Mouse (Mus musculus): ENCODE results near the gene Gadl1.
"Not testable (repeated sequence)": the region's sequence is repeated elsewhere in the genome, so short reads cannot be mapped to it uniquely, and the experiment has no call there.

Gadl1 gene

DNA sequence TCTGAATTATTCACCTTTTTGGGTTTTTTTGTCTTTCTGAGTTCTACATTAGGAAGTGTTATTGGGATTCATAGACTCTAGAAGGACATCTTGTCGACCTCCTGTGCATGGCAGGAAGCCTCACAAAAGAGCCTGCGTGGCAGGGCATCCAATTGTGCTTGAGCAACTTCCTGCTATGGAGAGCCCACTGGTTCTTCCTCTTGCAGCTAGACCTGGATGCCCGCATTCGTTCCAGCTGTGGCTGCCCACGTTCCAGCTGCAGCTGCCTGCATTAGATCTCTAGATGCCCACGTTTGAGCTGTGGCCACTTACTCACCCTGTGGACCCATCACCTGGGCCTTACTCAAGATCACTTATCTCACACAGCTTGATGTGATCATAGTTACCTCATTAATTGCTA, 116.1 kb downstream of the Gadl1 start:
- DNase-seq (ENCODE audit: low spot score): no peak

- DNase-seq (ENCODE audit: low spot score): no peak
Observed at GRCm38 (mm10) chr9:116029076-116029475, 119.8 kb downstream of the Gadl1 start.

- no peak for DNase-seq (ENCODE audit: low spot score)
Observed at GRCm38 (mm10) chr9:116032711-116033110, 123.5 kb downstream of the Gadl1 start.

DNA sequence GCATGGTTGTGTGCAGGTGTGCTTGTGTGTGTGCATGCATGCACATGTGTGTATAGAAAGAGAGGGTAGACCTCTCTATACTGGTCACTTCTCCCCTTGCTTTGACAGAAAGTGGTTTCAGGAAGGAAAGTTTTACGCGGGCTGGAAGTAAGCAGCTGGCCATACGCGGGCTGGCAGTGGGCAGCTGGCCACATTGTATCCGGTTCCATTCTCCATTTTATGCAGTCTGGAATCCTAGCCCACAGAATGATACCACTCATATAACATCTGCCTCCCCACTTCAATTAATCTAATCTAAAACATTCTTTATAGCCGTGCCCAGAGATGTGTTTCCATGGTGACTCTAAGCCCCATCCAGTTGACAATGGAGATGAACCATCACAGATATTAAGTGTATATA, 129.0 kb downstream of the Gadl1 start:
- no peak for DNase-seq (ENCODE audit: low spot score)

DNA sequence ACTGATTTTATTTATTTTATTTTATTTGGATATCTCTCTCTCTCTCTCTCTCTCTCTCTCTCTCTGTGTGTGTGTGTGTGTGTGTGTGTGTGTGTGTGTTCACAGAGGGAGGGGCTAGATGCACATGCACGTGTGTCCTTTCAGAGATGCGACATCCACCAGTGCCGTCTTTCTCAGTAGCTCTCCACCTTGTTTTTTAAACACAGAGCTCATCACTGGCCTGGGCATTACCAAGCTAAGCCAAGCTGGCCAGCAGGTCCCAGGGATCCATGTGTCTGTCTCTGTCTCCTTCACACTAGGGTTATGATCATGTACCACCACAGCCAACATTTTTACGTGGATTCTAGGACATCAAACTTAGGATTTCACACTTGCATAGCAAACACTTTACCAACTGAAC, 130.7 kb downstream of the Gadl1 start:
- no peak for DNase-seq (ENCODE audit: low spot score)

DNA sequence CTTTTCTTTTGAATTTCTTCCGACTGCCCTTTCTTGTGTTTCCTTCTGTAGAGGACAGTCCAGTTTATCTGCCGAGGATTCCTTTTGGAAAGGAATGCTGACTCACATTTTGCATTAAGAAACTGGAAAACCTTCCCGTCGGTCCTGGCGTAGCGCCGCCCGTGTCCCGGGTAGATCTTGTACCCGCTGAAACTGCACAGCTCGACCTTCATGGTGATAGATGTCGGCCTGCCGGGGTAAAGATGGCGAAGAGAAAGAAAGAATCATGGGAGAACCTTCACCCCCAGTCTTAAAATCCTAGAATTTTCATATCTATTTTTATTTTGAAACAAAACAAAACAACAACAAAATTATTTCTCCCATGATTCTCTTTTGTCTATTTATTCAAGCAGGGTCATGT, 131.6 kb downstream of the Gadl1 start:
- not testable (repeated sequence) for DNase-seq (ENCODE audit: low spot score)

DNA sequence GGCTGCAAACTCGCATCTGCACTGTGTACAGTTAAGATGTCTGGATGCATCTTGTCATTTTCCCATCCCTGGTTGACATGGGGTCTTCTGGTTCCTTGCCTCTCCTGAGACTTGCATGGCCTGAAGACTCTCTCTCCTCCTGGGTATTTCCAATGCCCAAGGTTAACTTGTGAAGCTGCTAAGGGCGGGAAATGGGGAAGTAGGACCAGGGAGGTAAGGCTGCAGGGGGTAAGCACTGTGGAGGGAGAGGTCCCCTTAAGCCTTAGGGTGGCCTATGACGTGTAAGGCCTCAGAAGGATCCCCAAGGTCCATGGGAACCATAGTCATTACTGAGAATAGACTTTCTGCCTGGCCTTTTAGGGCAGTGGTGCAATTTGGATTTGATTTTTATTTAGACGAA, 132.1 kb downstream of the Gadl1 start:
- no peak for DNase-seq (ENCODE audit: low spot score)

DNA sequence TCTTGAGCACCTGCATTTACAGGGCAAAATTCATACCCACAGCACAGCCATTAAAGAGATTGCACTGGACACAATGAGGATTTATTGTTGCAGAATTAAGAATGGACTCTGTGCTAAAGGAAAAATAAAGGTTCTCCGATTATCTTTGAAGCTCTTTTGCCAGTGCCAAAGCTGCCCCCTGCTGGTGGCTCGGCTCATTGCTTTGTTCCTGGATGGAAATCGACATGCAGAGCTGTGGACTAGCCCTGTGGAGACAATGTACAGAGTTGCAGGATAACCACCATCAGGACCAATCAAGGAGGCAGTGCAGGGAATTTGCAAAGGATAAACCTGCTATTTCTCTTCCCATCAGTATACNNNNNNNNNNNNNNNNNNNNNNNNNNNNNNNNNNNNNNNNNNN, 132.5 kb downstream of the Gadl1 start:
- DNase-seq (ENCODE audit: low spot score): peak; percentile 86

GRCm38 (mm10) chr9:116049985-116050384, 140.7 kb downstream of the Gadl1 start:
- DNase-seq (ENCODE audit: low spot score): no peak

DNA sequence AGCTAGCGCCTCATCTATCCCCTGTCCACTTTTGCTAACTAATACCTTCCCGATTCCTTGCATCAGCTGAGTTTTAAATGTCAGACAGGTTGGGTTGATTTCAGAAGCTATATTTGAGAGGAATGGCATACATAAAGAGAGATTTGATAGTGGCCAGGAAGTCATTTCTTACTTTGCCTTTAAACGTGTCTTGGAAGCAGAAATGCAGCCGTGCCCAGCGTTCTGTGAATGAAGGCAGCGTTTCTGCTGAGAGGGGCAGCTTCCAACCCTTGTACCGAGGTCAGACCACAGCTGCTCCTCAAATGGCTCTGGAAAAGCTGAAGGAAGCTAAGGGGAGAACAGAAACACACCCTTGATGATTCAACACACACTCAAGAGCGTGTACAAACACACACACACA, 144.7 kb downstream of the Gadl1 start:
- no peak for DNase-seq (ENCODE audit: low spot score)

DNA sequence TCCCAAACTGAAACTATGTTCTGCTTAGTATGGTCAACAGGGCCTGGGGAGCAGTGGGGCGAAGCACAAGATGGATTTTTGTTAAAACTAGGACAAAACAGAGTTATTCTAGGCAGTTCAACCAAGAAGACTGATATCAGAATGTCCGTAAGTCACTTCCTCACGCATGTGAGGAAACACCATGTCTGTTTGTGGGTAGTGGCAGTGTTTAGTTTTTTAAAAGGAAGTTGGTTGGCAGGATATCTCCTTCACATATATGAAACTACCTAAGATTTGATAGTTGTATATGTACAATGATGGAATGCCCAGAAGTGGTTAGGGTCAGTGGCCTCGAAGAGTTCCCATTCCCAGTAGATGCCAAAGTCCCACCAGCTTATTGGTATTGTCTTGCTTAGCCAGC, 149.2 kb downstream of the Gadl1 start:
- DNase-seq (ENCODE audit: low spot score): no peak

- DNase-seq (ENCODE audit: low spot score): no peak
Observed at GRCm38 (mm10) chr9:116059156-116059555, 149.9 kb downstream of the Gadl1 start.

DNA sequence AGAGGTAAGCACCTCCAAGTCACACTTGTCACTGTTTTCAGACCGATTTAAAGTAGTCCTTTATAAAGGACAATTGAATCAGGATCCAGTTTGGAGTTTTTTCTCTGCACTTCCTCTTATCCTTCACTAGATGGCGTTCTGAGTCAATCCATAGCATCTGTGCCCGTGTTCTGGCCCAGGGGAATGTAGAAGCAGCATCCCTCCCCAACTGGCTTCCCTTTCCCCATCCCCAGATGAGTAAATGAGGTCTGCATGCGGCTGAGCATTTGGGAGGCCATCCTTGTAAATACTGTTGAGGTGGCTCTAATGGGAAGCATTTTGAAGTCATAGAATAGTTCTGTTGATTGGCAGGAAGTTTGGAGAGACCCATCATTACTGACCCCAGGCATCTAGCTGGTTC, 151.4 kb downstream of the Gadl1 start:
- no peak for DNase-seq (ENCODE audit: low spot score)

DNA sequence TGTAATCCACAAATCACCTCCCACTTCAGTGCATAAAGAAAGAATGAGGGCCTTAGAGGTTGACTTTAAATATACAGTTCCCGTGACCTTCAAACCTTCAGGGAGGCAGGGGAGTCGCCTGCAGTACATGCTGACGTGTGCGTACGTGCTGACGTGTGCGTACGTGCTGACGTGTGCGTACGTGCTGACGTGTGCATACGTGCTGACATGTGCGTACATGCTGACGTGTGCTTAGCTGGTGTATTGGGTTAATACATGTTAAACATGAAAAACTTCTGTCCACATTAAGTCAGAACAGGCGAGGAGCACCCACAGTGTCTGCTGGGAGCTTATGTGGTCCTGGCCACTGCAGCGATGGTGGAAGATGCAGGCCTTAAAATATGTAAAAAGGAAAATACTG, 155.5 kb downstream of the Gadl1 start:
- DNase-seq (ENCODE audit: low spot score): no peak

- DNase-seq (ENCODE audit: low spot score): not testable (repeated sequence)
Observed at GRCm38 (mm10) chr9:116071561-116071960, 162.3 kb downstream of the Gadl1 start.

GRCm38 (mm10) chr9:116076163-116076562, 166.9 kb downstream of the Gadl1 start:
- no peak for DNase-seq (ENCODE audit: low spot score)

GRCm38 (mm10) chr9:116076946-116077345, 167.7 kb downstream of the Gadl1 start:
- DNase-seq (ENCODE audit: low spot score): no peak

DNA sequence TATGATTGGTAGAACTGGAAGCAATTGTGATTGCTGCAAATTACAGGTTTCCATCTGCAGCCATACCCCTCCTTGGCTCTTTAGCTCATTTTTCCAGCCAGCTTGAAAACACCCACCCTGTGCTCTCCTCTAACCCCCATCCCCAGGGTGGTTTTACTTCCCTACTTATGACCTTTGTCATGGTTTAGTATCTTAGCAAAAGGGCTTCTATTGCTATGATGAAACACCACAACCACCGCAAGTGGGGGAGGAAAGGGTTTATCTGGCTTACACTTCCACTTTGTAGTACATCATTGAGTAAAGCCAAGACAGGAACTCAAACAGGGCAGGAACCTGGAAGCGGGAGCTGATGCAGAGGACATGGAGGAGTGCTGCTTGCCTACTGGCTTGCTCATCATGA, 168.2 kb downstream of the Gadl1 start:
- DNase-seq (ENCODE audit: low spot score): no peak

GRCm38 (mm10) chr9:116081781-116082180, 172.5 kb downstream of the Gadl1 start:
- no peak for DNase-seq (ENCODE audit: low spot score)

GRCm38 (mm10) chr9:116083300-116083699, 174.0 kb downstream of the Gadl1 start:
- no peak for DNase-seq (ENCODE audit: low spot score)

- no peak for DNase-seq (ENCODE audit: low spot score)
Observed at GRCm38 (mm10) chr9:116083726-116084323, 174.6 kb downstream of the Gadl1 start.

DNA sequence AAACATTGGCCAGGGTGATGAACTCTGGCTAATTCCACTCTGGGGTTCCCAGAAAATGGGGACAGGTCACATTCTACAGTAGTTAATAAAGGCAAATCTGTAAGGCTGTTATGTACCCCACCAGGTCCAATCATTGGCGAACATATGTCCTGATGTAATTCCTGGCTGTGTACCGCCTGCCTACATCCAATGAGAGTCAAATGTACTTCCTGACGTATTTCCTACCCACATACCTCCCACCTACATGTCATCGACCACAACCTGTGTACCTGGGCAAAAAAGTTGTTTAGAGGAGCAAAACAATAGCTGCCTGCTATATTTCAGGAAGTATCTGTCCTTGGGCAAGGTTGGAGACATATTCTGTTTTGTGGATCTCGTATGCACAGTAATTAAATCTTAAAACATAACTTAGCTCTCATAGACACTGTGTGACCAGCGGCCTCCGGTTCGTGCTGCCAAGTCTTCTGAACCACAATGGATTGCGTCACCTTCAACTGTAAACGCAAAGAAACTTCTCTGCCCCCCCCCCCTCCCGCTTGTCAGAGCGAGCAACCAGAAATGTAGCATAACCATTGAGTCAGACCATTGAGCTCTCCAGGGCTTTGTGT, 175.2 kb downstream of the Gadl1 start:
- DNase-seq (ENCODE audit: low spot score): no peak

DNA sequence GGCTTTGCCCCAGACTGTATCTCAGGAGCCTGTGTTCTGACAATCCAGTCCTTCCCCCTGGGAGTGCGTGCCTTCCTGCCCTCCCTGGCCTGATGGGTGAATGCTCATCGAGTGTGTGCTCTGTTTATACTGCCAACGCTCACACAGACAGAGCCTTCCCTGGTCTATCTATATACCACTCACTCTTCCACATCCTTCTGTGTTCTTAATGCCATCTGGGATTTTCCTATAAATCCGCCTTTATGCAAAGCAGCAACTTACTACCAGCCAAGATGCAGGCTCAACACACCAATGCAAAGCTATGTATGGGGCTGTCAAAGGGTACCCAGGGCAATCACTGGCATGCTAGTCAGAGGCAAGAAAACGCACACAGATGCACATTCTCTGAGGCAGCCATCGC, 176.7 kb downstream of the Gadl1 start:
- DNase-seq (ENCODE audit: low spot score): no peak

DNA sequence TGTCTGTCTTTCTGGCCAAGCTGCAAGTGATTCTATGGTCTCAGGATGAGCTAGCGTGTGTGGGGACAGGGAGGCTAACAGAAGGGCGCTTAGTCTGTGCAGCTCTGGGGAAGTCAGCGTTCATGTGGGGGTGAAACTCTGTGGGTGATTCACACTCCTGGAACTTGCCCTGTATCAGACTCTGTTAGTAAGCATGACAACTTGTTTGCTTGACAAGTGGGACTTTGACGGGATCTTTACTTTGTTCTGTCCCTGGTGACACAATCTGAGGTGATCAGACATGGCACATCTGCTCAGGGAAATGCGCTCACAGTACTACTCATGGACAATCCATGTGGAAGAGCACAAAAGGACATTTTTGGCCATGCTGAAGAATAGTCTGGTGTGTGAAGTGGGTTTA, 178.0 kb downstream of the Gadl1 start:
- DNase-seq (ENCODE audit: low spot score): no peak

Data from ovary, postnatal 14 days (tissue).